Mouse (Mus musculus): ENCODE results near the gene Rprd2.
A peak's percentile ranks its signal among the peaks of the same experiment; 100 is the strongest.
"Not testable (repeated sequence)": the region's sequence is repeated elsewhere in the genome, so short reads cannot be mapped to it uniquely, and the experiment has no call there.

Gene Rprd2

DNA sequence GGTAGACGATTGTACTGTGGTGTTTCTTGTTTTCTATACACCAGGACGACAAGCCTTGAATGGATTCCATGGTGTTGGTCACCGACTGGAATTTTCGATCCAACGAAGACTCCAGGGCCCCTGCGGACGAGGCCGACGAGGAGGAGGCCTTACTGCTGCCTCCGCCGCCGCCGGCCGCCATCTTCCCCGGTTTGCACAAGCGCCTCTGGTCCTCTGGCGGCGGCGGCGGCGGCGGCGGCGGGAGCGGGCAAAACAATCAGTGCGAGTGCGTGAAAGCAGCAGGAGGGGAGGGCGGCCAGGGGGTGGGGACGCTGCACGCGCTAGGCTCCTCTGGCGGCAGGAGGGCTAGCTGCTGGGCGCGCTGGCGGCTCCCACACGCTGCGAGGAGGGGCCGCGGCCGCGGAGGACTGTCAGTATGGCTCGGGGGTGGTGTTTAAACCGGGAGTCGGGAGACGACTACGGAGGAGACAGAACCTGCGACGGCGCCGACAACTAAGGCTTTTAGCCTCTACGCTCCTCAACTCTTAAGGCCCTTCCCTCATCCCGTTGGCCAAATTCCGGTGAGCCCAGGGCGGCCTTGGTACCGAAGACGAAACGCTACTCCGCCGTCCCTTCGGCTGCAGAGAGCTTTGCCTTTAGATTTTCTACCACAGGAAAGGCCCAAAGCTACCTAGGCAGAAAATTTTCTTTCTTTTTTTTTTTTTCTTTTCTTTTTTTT, at the start of gene Rprd2:
Gene Rprd2 (minus strand): TSS at position 293 of the 718 bp plus-strand sequence.
- peak; percentile 82 for DNase-seq

- DNase-seq = no peak
These were observed 48.7 kb upstream of the Rprd2 start for GRCm38 (mm10) chr3:95867408-95867807.

GRCm38 (mm10) chr3:95866071-95866470, 47.4 kb upstream of the Rprd2 start:
- no peak for DNase-seq

DNA sequence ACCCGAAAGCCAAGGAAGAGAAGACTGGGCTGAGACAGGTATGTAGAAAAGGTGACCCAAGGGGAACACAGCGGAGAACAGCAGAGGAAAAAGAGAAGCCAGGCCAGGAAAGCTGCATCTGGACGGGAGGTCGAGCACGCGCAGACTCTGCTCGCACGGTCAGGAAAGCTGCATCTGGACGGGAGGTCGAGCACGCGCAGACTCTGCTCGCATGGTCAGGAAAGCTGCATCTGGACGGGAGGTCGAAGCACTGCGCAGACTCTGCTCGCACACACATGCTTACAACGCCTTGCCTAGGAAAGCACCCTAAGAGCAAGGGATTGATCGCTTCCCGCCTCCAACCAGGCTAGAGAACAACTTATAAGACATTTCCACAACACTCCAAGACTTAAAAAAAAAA, 46.9 kb upstream of the Rprd2 start:
- no peak for DNase-seq

DNA sequence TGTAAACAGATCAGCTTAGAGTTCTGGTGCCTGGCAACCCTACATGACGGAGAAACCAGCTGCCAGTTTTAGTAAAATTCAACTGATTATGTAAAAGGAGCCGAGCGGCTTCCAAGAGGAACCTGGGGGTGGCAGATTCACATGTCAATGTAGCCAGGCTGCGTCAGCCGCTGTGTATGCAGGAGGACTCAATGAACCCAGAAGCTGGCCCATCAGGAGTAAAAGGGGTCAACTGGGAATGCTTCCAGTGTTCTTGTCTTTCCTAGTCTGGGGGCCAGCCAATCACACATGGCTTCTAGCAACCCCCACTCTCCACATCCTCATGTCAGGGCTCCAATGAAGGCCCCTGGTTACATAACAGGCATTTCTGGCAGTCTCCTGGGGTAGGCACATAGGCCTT, 46.4 kb upstream of the Rprd2 start:
- peak; percentile 88 for DNase-seq

DNA sequence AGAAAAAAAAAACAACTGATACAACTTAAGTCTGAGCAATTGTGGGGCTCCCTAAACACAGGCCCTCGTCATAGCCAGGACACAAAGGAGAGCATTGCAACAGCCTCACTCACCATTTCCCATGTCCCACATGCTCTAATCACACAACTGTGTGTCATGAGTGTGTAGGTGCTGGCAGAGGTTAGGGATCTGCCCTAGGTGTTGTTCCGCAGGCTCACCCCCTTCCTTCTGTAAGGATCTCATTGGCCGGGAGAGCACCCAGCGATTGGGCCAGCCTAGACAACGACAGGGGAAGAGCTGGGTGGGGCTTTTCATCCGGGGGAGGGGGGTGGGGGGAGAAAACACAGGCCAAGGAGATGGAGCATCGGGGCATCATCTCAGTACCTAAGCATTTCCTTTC, 44.9 kb upstream of the Rprd2 start:
- DNase-seq = no peak

DNA sequence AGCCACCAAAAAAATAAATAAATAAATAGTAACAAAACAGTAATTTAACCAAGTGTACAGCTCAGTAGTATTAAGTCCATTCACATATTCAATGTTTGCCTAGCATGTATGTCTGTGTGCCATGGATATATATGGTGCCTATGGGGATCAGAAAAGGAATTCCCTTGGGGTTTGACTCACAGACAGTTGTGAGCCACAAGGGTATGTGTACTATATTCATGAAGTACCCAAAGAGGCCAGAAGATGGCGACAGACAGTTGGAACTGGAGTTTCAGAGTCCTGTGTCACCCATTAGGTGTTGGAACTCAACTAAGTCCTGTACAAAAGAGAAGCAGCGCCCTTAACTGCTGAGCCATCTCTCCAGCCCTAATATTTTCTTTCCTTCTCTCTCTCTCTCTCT, 43.1 kb upstream of the Rprd2 start:
- peak; percentile 72 for DNase-seq

- no peak for DNase-seq
These were observed 42.6 kb upstream of the Rprd2 start for GRCm38 (mm10) chr3:95861216-95861615.

- no peak for DNase-seq
These were observed 41.7 kb upstream of the Rprd2 start for GRCm38 (mm10) chr3:95860323-95860722.

GRCm38 (mm10) chr3:95858278-95858677, 39.6 kb upstream of the Rprd2 start:
- DNase-seq = not testable (repeated sequence)

DNA sequence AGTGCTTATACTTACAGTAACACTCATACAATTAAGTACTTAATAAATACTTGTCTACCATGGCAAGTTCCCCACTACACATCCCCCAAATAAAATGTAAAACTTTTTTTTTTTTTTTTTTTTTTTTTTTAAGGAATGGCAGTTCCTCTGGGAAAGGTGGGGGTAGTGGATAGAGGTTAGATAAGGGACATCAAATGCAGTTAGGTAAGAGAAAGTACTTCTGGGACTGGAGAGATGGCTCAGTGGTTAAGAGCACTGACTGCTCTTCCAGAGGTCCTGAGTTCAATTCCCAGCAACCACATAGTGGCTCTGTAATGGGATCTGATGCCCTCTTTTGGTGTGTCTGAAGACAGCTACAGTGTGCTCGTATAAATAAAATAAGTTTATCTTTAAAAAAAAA, 38.4 kb upstream of the Rprd2 start:
- DNase-seq = not testable (repeated sequence)

- no peak for DNase-seq
These were observed 37.5 kb upstream of the Rprd2 start for GRCm38 (mm10) chr3:95856115-95856514.

DNA sequence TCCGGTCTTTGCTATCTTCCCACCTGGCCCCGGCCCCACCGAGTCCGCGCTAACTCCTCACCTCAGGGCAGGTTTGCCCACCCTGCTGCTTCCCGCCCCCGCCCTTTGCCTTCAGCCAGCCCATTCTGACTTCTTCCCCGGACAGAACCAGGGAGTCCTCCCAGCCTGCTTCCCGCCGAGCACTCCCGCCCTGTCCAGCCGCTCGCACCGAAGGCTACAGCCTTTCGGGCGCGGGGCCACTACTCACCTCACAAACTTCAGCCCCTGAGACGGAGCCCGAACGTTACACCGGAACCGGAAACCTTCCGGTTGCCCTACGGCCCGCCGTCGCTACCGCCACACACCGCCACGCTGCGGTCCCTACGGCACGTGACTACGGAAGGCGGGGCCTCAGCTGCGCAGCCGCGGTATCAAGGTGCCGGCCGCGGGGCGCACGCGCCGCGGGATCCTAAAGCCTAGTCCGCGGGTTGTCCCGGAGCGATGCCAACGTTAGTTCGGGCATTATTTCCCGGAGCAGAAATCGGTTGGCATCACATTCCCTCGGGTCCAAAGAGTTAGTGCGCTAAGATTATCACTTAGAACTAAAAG, 36.9 kb upstream of the Rprd2 start, which contains the start of gene Prpf3:
Gene Prpf3 (minus strand): TSS at position 384 of the 588 bp plus-strand sequence.
- peak; percentile 94 for DNase-seq

DNA sequence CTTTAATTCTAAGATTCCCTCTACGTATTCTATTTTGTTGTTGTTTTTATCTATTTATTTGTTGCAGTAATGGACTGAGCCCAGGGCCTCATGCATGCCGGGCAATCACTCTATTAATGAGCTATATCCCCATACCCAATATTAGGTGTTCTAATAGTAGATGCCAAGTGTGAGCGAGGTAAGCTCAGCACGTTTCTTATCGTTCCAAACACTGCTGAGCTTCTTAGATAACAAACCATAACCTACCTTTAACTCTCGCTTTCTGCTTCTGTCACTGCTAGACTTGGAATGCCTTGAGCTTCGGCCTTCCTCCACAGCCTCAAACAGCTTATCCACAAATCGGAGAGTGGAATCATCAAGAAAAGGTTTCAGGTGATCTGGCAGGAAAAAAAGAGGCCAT, 32.7 kb upstream of the Rprd2 start:
- DNase-seq = no peak

- DNase-seq = no peak
These were observed 31.9 kb upstream of the Rprd2 start for GRCm38 (mm10) chr3:95850611-95851010.

- no peak for DNase-seq
These were observed 24.0 kb upstream of the Rprd2 start for GRCm38 (mm10) chr3:95842503-95843214.

GRCm38 (mm10) chr3:95839250-95839649, 20.6 kb upstream of the Rprd2 start:
- no peak for DNase-seq

DNA sequence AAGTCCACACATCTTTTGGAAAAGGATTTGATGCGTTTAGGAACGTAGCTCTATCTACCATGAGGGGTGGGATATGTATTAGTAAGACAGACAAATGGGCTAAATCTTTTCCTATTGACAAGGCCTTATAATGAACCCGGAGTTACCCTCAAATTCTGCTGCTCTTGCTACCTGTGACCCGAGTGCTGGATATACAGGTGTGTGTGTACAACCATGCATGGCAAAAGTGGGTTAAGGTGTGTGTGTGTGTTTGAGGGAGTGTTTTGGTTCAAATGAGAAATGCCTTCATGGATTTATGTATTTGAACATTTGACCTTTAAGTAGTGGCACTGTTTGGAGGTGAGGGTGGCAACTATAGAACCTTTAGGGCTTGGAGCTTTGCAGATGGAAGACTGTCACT, 10.4 kb upstream of the Rprd2 start:
- DNase-seq = no peak

DNA sequence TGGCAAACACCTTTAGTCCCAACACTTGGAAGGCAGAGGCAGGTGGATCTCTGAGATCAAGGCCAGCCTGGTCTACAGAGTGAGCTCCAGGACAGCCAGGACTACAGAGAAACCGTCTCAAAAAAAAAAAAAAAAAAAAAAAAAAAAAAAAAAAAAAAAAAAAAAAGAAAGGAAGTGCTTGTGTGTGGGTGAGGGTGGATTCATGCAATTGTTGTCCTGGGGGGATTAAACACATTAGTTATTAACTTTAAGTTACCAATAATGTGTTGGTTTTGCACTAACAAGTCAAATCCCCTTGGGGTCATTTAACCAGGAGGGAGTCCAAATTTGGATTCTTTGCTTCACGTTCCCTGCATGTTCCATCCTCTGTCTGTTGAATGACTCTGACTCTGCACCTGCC, 7.6 kb upstream of the Rprd2 start:
- DNase-seq = no peak

DNA sequence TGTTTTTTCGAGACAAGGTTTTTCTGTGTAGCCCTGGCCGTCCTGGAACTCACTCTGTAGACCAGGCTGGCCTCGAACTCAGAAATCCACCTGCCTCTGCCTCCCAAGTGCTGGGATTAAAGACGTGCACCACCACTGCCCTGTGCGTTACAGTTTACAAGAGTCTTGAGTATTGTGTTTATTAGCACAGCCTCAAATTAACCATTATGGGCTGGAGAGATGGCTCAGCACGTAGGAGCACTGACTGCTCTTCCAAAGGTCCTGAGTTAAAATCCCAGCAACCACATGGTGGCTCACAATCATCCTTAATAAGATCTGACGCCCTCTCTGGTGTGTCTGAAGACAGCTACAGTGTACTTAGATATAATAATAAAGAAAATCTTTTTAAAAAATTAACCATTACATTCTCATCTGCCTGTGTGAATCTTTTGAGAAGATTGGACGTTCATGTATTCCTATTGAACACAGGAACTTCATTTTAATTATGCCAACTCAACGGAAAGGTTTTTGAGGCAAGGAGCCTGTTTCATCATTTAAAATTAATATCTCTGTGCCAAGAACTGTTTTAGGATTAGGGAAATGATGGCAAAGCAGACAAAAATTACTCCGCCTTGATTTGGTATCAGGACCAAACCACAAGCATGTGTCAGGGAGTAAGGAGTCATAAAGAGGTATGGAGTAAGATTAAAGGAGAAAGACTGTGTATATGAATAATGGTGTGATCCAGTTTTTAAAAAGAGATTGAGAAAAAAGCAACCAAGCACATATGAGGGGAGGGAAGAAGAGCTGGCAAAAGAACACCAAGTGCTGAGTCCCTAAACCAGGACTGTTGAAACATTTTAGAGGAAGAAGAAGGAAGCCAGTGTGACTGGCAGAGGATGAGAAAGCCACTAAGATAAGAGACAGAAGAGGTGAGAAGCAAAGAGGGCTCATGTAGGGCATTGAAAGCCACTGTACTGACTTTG, 1.7 kb upstream of the Rprd2 start:
- peak; percentile 16 for DNase-seq

GRCm38 (mm10) chr3:95819351-95819985, 805 bp upstream of the Rprd2 start:
- peak; percentile 100 for DNase-seq

GRCm38 (mm10) chr3:95818026-95818511, 594 bp downstream of the Rprd2 start:
- peak; percentile 36 for DNase-seq

Measured in layer of hippocampus, adult 9-11 months (tissue).